Mouse (Mus musculus) fibroblast of lung, adult 2 months (primary cell): ENCODE measurements around the gene Wwp2.
"Not testable (repeated sequence)": the region's sequence is repeated elsewhere in the genome, so short reads cannot be mapped to it uniquely, and the experiment has no call there.

Experiments
- DNase-seq: peaks from one replicate; pipeline ENCODE4 v3.0.0-alpha.2; 2011; ENCODE audit warnings: low read depth

Wwp2 gene

GRCm38 (mm10) chr8:107476786-107477185, 40.6 kb downstream of the Wwp2 start:
- DNase-seq, result not testable (repeated sequence)

- DNase-seq, result no peak
Measured at GRCm38 (mm10) chr8:107478728-107479127, 42.6 kb downstream of the Wwp2 start.

GRCm38 (mm10) chr8:107480436-107480835, 44.3 kb downstream of the Wwp2 start:
- no peak for DNase-seq

- DNase-seq, result no peak
Measured at GRCm38 (mm10) chr8:107483250-107483649, 47.1 kb downstream of the Wwp2 start.

GRCm38 (mm10) chr8:107484956-107485355, 48.8 kb downstream of the Wwp2 start:
- no peak for DNase-seq

- no peak for DNase-seq
Measured at GRCm38 (mm10) chr8:107488551-107488950, 52.4 kb downstream of the Wwp2 start.

- no peak for DNase-seq
Measured at GRCm38 (mm10) chr8:107489086-107489485, 52.9 kb downstream of the Wwp2 start.

- DNase-seq, result no peak
Measured at GRCm38 (mm10) chr8:107489921-107490320, 53.8 kb downstream of the Wwp2 start.

GRCm38 (mm10) chr8:107490649-107491048, 54.5 kb downstream of the Wwp2 start:
- DNase-seq, result no peak

- DNase-seq, result no peak
Measured at GRCm38 (mm10) chr8:107491212-107491611, 55.0 kb downstream of the Wwp2 start.

- no peak for DNase-seq
Measured at GRCm38 (mm10) chr8:107491831-107492230, 55.7 kb downstream of the Wwp2 start.

- DNase-seq, result no peak
Measured at GRCm38 (mm10) chr8:107492802-107493201, 56.6 kb downstream of the Wwp2 start.

- DNase-seq, result no peak
Measured at GRCm38 (mm10) chr8:107495425-107495824, 59.3 kb downstream of the Wwp2 start.

GRCm38 (mm10) chr8:107497708-107498107, 61.5 kb downstream of the Wwp2 start:
- no peak for DNase-seq

- DNase-seq, result no peak
Measured at GRCm38 (mm10) chr8:107498390-107498789, 62.2 kb downstream of the Wwp2 start.

GRCm38 (mm10) chr8:107498806-107499205, 62.6 kb downstream of the Wwp2 start:
- no peak for DNase-seq

GRCm38 (mm10) chr8:107499519-107499918, 63.4 kb downstream of the Wwp2 start:
- DNase-seq, result no peak

GRCm38 (mm10) chr8:107502407-107502806, 66.2 kb downstream of the Wwp2 start:
- DNase-seq, result no peak

- no peak for DNase-seq
Measured at GRCm38 (mm10) chr8:107502922-107503321, 66.8 kb downstream of the Wwp2 start.

- no peak for DNase-seq
Measured at GRCm38 (mm10) chr8:107503354-107503753, 67.2 kb downstream of the Wwp2 start.

- DNase-seq, result no peak
Measured at GRCm38 (mm10) chr8:107504239-107504985, 68.2 kb downstream of the Wwp2 start.

GRCm38 (mm10) chr8:107505271-107505670, 69.1 kb downstream of the Wwp2 start:
- no peak for DNase-seq

GRCm38 (mm10) chr8:107507019-107507418, 70.9 kb downstream of the Wwp2 start:
- no peak for DNase-seq

GRCm38 (mm10) chr8:107510204-107510603, 74.0 kb downstream of the Wwp2 start:
- DNase-seq, result no peak
